Mouse (Mus musculus) heart, embryonic 11.5 days (tissue): ENCODE measurements around the gene Sirt4. TPM values are rescaled to one million over a fixed set of nuclear protein-coding genes. Genes with fewer than 3 reads are reported as not detected.

Source experiments
- ATAC-seq: fragments of 200-750 bp; cut with Nextera tagmentation; replicated peaks from 2 replicates; pipeline ENCODE4 v1.8.0; 2017; ENCODE audit warnings: moderate library complexity; ENCODE audit not compliant: insufficient number of reproducible peaks, low FRiP score, low TSS enrichment
- H3K27ac ChIP-seq: fragments of 300-500 bp; sonication (generic); 2 replicates; pipeline ENCODE4 v1.5.1; 2014; ENCODE audit warnings: mild to moderate bottlenecking, low read depth, low read length
- H3K27me3 ChIP-seq: fragments of 300-500 bp; sonication (generic); 2 replicates; pipeline ENCODE4 v1.6.1; 2014; ENCODE audit warnings: mild to moderate bottlenecking, low read length, mixed read lengths; ENCODE audit not compliant: control insufficient read depth, insufficient read depth
- H3K36me3 ChIP-seq: fragments of 300-500 bp; sonication (generic); 2 replicates; pipeline ENCODE4 v1.6.1; 2014; ENCODE audit warnings: mild to moderate bottlenecking, low read length, moderate library complexity, mixed read lengths; ENCODE audit not compliant: control insufficient read depth, insufficient read depth
- H3K4me1 ChIP-seq: fragments of 300-500 bp; sonication (generic); 2 replicates; pipeline ENCODE4 v1.6.1; 2014; ENCODE audit warnings: low read length; ENCODE audit not compliant: control insufficient read depth, insufficient read depth
- H3K4me2 ChIP-seq: fragments of 300-500 bp; sonication (generic); 2 replicates; pipeline ENCODE4 v1.6.1; 2014; ENCODE audit warnings: mild to moderate bottlenecking, moderate library complexity
- H3K4me3 ChIP-seq: fragments of 300-500 bp; sonication (generic); 2 replicates; pipeline ENCODE4 v1.5.1; 2014; ENCODE audit warnings: low read depth, low read length
- H3K9ac ChIP-seq: fragments of 300-500 bp; sonication (generic); 2 replicates; pipeline ENCODE4 v1.6.1; 2014; ENCODE audit warnings: mild to moderate bottlenecking, low read depth, low read length, moderate library complexity
- H3K9me3 ChIP-seq: fragments of 300-500 bp; sonication (generic); replicated peaks from 2 replicates; pipeline ENCODE4 v1.6.1; 2016; ENCODE audit warnings: low read length; ENCODE audit not compliant: control insufficient read depth
- WGBS: fragments of 180-500 bp; shearing (Covaris S2); extraction: QIAGEN DNeasy Blood & Tissue Kit; methylation state at CpG from one replicate; pipeline ENCODE4 v1.1.7; 2014; ENCODE audit not compliant: insufficient replicate concordance; 5-methylcytosine and 5-hydroxymethylcytosine counted together
- polyA plus RNA-seq: library from polyadenylated mRNA; unstranded; fragments of >200 nt; fragmentation: Nextera tagmentation; extraction: Ambion mirVana; gene quantifications from 2 replicates; pipeline ENCODE4 v1.2.1, GENCODE M21; 2014

Gene Sirt4
- polyA plus RNA-seq: 15.8 and 19.2 TPM in 2 replicates

GRCm38 (mm10) chr5:115483947-115484920, at the start of gene Sirt4:
Gene Sirt4 (minus strand): TSS chr5:115484725.
- peak within 1 kb of the TSS; percentile 46; the same call in 1 of the 2 replicates for H3K27ac ChIP-seq
- WGBS: 8% methylated on average over 30 of the region's 30 CpGs

GRCm38 (mm10) chr5:115531671-115532270, 47.2 kb upstream of the Sirt4 start:
- Histone ChIP-seq H3K27ac (peak overlapping the region; percentile 78), H3K4me2 (peak overlapping the region; percentile 42), H3K9ac (peak overlapping the region; percentile 62), H3K4me3 (no peak overlapping the region), H3K27me3 (no peaks in the 10 kb centered on the region), H3K36me3 (no peaks in the 10 kb centered on the region), H3K9me3 (no peaks in the 10 kb centered on the region), H3K4me1 (peaks cover 74% of the 10 kb centered on the region)
- WGBS: 29% methylated on average over 18 of the region's 18 CpGs
- 0 out of 2 replicates have a peak, but pooled peaks have one; percentile 31 for ATAC-seq

More at GRCm38 (mm10) chr5:115483947-115484920, at the start of gene Sirt4:
- no peaks in the 10 kb centered on the region for H3K36me3 ChIP-seq
- peak within 1 kb of the TSS; percentile 80 for H3K9ac ChIP-seq
- H3K4me2 ChIP-seq: peak within 1 kb of the TSS; percentile 69
- peaks cover 10% of the 10 kb centered on the region for H3K4me1 ChIP-seq
- peak; percentile 73 for ATAC-seq
- H3K27me3 ChIP-seq: peaks cover 22% of the 10 kb centered on the region
- peak within 1 kb of the TSS; percentile 55 for H3K4me3 ChIP-seq
- no peaks in the 10 kb centered on the region for H3K9me3 ChIP-seq

DNA sequence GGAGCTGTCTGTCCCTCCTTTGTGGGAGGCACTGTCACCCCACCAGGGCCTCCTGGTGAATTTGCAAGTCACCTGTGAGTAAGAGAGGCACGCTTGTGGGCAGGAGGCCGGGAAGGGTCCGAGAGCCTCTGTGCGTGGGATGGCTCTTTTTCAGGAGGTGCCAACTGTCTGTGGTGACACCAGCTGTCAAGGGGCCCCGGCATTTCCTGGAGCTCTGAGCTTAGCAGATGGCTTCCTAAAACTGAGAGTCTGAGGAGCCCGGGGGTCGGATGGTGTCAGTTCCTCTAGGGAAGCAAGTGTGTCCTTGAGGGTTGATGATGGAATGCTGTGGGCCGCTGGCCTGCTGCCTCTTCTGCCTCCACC, 45.9 kb upstream of the Sirt4 start:
- H3K27me3 ChIP-seq: no peaks in the 10 kb centered on the region
- no peak overlapping the region for H3K4me2 ChIP-seq
- H3K36me3 ChIP-seq: 0 out of 2 replicates have a peak, but pooled peaks cover 3% of the 10 kb centered on the region
- H3K4me1 ChIP-seq: peaks cover 71% of the 10 kb centered on the region
- 0 out of 2 replicates have a peak overlapping the region, but pooled peaks have one; percentile 5 for H3K9ac ChIP-seq
- no peak for ATAC-seq
- H3K4me3 ChIP-seq: no peak overlapping the region
- WGBS: 32% methylated on average over 8 of the region's 8 CpGs
- no peaks in the 10 kb centered on the region for H3K9me3 ChIP-seq
- peak overlapping the region; percentile 50; the same call in 1 of the 2 replicates for H3K27ac ChIP-seq

- WGBS: 36% methylated on average over 7 of the region's 7 CpGs
- Histone ChIP-seq H3K9me3 (no peaks in the 10 kb centered on the region), H3K36me3 (0 out of 2 replicates have a peak, but pooled peaks cover 3% of the 10 kb centered on the region), H3K4me3 (no peak overlapping the region), H3K4me1 (peaks cover 66% of the 10 kb centered on the region), H3K4me2 (0 out of 2 replicates have a peak overlapping the region, but pooled peaks have one; percentile 4), H3K27ac (peak overlapping the region; percentile 50), H3K9ac (0 out of 2 replicates have a peak overlapping the region, but pooled peaks have one; percentile 5), H3K27me3 (no peaks in the 10 kb centered on the region)
- ATAC-seq: no peak
Observed at GRCm38 (mm10) chr5:115529742-115530446, 45.4 kb upstream of the Sirt4 start.

DNA sequence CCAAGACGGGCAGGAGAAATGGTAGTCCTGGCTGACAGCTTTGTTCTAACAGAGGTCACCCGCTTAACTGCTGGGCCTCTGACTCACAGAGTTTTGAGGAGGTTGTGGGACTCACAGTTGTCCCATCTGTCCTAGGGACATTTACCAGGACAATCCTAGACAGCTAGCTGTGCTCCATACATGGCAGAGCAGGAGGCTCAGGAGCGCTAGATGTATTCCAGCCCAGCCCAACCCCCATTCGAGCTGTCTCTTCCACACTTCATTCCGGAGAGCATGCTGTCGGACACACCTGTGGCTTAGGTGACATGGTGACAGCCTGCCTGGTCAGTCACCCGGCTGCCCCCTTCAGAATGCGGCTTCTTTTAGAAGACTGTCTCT, 44.8 kb upstream of the Sirt4 start:
- H3K9ac ChIP-seq: no peak overlapping the region; the same call in 1 of the 2 replicates
- 0 out of 2 replicates have a peak, but pooled peaks cover 3% of the 10 kb centered on the region for H3K36me3 ChIP-seq
- no peaks in the 10 kb centered on the region for H3K9me3 ChIP-seq
- 0 out of 2 replicates have a peak overlapping the region, but pooled peaks have one; percentile 4 for H3K4me2 ChIP-seq
- no peak for ATAC-seq
- H3K27me3 ChIP-seq: no peaks in the 10 kb centered on the region
- no peak overlapping the region for H3K4me3 ChIP-seq
- peak overlapping the region; percentile 2 for H3K27ac ChIP-seq
- 40% methylated on average over 8 of the region's 8 CpGs for WGBS
- peaks cover 66% of the 10 kb centered on the region for H3K4me1 ChIP-seq

DNA sequence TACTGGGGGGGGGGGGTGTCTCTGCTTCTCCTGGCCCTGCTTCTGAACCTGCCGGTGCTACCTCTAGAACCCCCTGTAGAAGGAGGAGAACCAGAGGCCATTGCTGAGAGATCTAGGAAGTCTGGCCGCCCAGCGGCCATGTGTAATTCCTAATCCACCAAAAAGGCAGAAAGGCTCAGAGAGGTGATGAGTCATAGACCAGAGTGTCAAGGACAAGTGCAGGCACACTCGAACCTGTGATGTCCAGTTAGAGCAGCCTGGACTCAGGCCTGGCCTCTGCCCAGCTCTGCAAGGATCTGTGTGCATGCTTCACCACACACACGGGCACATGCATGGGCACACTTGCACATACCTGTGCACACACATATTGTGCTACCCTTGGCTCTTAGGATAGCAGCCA, 43.6 kb upstream of the Sirt4 start:
- H3K27ac ChIP-seq: no peak overlapping the region
- ATAC-seq: no peak
- H3K9ac ChIP-seq: no peak overlapping the region
- H3K27me3 ChIP-seq: no peaks in the 10 kb centered on the region
- H3K4me2 ChIP-seq: no peak overlapping the region
- 73% methylated on average over 5 of the region's 5 CpGs for WGBS
- peaks cover 65% of the 10 kb centered on the region for H3K4me1 ChIP-seq
- no peaks in the 10 kb centered on the region for H3K9me3 ChIP-seq
- H3K36me3 ChIP-seq: 0 out of 2 replicates have a peak, but pooled peaks cover 3% of the 10 kb centered on the region
- no peak overlapping the region for H3K4me3 ChIP-seq

GRCm38 (mm10) chr5:115526456-115527202, 42.1 kb upstream of the Sirt4 start:
- H3K9me3 ChIP-seq: no peaks in the 10 kb centered on the region
- 84% methylated on average over 17 of the region's 17 CpGs for WGBS
- H3K9ac ChIP-seq: peak overlapping the region; percentile 34; the same call in 1 of the 2 replicates
- H3K4me3 ChIP-seq: no peak overlapping the region
- peaks cover 66% of the 10 kb centered on the region for H3K4me1 ChIP-seq
- ATAC-seq: no peak
- H3K27ac ChIP-seq: no peak overlapping the region
- H3K27me3 ChIP-seq: no peaks in the 10 kb centered on the region
- H3K36me3 ChIP-seq: 0 out of 2 replicates have a peak, but pooled peaks cover 3% of the 10 kb centered on the region
- no peak overlapping the region for H3K4me2 ChIP-seq
